Mouse (Mus musculus) embryonic facial prominence, embryonic 11.5 days (tissue): ENCODE data around the gene Cadm2. TPM values are rescaled to one million over a fixed set of nuclear protein-coding genes. Genes with fewer than 3 reads are reported as not detected.

Experiments
- ATAC-seq: fragments of 200-750 bp; cut with Nextera tagmentation; replicated peaks from 2 replicates; pipeline ENCODE4 v1.8.0; 2017; ENCODE audit warnings: low read depth; ENCODE audit not compliant: insufficient number of reproducible peaks, low FRiP score, low TSS enrichment
- DNase-seq: peaks from one replicate; pipeline ENCODE4 v3.0.0-alpha.2; 2015; ENCODE audit warnings: low spot score
- H3K27ac ChIP-seq: fragments of 300-500 bp; sonication (generic); replicated peaks from 2 replicates; pipeline ENCODE4 v1.5.1; 2014; ENCODE audit warnings: mild to moderate bottlenecking, low read depth, low read length, control low read depth
- H3K27me3 ChIP-seq: fragments of 300-500 bp; sonication (generic); 2 replicates; pipeline ENCODE4 v1.6.1; 2014; ENCODE audit warnings: mild to moderate bottlenecking, low read length, moderate library complexity, mixed read lengths; ENCODE audit not compliant: control insufficient read depth, insufficient read depth
- H3K36me3 ChIP-seq: fragments of 300-500 bp; sonication (generic); replicated peaks from 2 replicates; pipeline ENCODE4 v1.6.1; 2014; ENCODE audit warnings: low read depth, mild to moderate bottlenecking, low read length, moderate library complexity, mixed read lengths; ENCODE audit not compliant: control insufficient read depth, insufficient read depth
- H3K4me1 ChIP-seq: fragments of 300-500 bp; sonication (generic); 2 replicates; pipeline ENCODE4 v1.6.1; 2014; ENCODE audit warnings: low read length, mixed read lengths; ENCODE audit not compliant: control insufficient read depth, insufficient read depth
- H3K4me2 ChIP-seq: fragments of 300-500 bp; sonication (generic); 2 replicates; pipeline ENCODE4 v1.6.1; 2014; ENCODE audit warnings: low read depth, mild to moderate bottlenecking, control low read depth, low read length, moderate library complexity
- H3K4me3 ChIP-seq: fragments of 300-500 bp; sonication (generic); 2 replicates; pipeline ENCODE4 v1.5.1; 2014; ENCODE audit warnings: low read depth, low read length, control low read depth
- H3K9ac ChIP-seq: fragments of 300-500 bp; sonication (generic); replicated peaks from 2 replicates; pipeline ENCODE4 v1.6.1; 2014; ENCODE audit warnings: mild to moderate bottlenecking, control low read depth, low read length
- H3K9me3 ChIP-seq: fragments of 300-500 bp; sonication (generic); replicated peaks from 2 replicates; pipeline ENCODE4 v1.6.1; 2016; ENCODE audit warnings: mild to moderate bottlenecking, low read length, inconsistent platforms, mixed read lengths; ENCODE audit not compliant: control insufficient read depth
- WGBS: fragments of 180-500 bp; shearing (Covaris S2); extraction: QIAGEN DNeasy Blood & Tissue Kit; methylation state at CpG from one replicate; pipeline ENCODE4 v1.1.7; 2014; 5-methylcytosine and 5-hydroxymethylcytosine counted together
- polyA plus RNA-seq: library from polyadenylated mRNA; unstranded; fragments of >200 nt; fragmentation: Nextera tagmentation; extraction: Ambion mirVana; gene quantifications from 2 replicates; pipeline ENCODE4 v1.2.1, GENCODE M21; 2014

Cadm2 gene
- polyA plus RNA-seq, 1 experiment from 2014 or later = 0.81 TPM

DNA sequence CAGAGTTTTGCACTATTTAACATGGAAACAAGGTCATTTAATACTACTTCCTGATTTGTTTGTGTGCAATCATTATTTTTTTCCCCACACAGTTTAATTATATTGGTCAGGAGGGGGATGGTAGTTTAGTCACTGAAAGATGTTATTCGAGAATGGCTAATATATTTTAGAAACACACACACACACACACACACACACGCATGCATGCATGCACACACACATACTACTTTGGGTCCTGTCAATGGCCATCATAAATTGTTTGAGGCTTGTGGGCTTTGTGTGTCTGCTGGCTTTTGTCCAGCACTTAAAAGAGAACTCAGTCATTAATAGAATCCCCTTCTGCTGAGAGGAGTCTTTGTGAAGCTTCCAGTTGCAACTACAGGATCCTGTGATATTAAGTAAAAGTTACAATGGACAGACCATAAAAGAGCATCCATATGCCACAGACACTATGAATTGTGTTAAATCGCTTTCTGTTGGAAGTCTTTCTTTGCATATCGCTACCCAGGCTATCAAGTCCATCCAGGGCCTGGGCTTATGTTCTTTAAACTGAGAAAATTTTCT lies 427.8 kb downstream of the Cadm2 start:
- H3K9ac ChIP-seq = no peak overlapping the region
- H3K4me2 ChIP-seq = no peak overlapping the region
- no peak overlapping the region for H3K4me3 ChIP-seq
- no peaks in the 10 kb centered on the region for H3K9me3 ChIP-seq
- H3K27me3 ChIP-seq = no peaks in the 10 kb centered on the region
- no peaks in the 10 kb centered on the region for H3K4me1 ChIP-seq
- DNase-seq = no peak
- ATAC-seq = no peak
- no peaks in the 10 kb centered on the region for H3K36me3 ChIP-seq
- WGBS = 84% methylated on average over 4 of the region's 4 CpGs
- no peak overlapping the region for H3K27ac ChIP-seq

DNA sequence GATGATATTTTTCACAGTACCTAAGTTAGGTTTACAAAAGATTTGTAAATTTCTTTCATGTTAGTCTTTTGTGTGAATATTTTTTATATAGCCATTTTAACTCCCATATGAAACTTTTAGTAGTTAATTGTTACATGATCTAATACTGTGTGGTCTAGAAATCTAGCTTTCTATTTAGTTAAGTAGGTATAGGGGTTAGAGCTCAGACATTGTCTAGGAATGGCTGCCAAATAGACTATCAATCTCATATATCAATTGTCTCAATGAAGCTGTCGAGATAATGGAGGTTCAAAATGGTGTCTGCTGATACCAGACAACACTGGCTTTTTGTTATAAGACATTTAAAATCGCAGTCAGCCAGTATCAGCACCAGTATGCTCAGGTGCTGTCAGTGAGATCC lies 428.3 kb downstream of the Cadm2 start:
- DNase-seq (no peak), ATAC-seq (no peak)
- H3K4me2 ChIP-seq = no peak overlapping the region
- 76% methylated on average over 2 of the region's 2 CpGs for WGBS
- no peaks in the 10 kb centered on the region for H3K27me3 ChIP-seq
- H3K4me1 ChIP-seq = no peaks in the 10 kb centered on the region
- no peak overlapping the region for H3K9ac ChIP-seq
- no peaks in the 10 kb centered on the region for H3K36me3 ChIP-seq
- H3K27ac ChIP-seq = no peak overlapping the region
- no peaks in the 10 kb centered on the region for H3K9me3 ChIP-seq
- no peak overlapping the region for H3K4me3 ChIP-seq

DNA sequence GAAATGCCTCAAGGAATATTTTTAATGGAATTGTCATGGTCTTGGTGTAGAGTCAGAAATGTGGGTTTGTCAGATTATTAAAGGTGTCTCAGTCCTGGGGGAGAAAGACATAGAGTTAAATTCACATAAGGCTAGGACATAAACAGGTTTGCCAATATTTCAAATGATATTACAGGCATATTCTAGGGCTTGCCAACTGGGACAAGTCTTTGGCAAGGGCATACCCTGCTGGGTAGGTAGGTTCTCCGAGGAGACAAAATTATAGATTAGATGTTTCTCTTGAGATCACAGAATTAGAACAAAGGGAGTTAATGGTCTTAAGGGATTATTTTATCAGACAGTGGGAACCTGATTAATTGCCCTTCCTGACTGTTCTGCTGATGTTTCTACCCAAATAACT lies 434.4 kb downstream of the Cadm2 start:
- Histone ChIP-seq H3K36me3 (no peaks in the 10 kb centered on the region), H3K27me3 (no peaks in the 10 kb centered on the region), H3K27ac (no peak overlapping the region), H3K9ac (no peak overlapping the region), H3K4me1 (no peaks in the 10 kb centered on the region), H3K4me2 (no peak overlapping the region), H3K9me3 (no peaks in the 10 kb centered on the region), H3K4me3 (no peak overlapping the region)
- no peak for DNase-seq
- no peak for ATAC-seq
- WGBS = 77% methylated on average over 1 of the region's 1 CpGs

DNA sequence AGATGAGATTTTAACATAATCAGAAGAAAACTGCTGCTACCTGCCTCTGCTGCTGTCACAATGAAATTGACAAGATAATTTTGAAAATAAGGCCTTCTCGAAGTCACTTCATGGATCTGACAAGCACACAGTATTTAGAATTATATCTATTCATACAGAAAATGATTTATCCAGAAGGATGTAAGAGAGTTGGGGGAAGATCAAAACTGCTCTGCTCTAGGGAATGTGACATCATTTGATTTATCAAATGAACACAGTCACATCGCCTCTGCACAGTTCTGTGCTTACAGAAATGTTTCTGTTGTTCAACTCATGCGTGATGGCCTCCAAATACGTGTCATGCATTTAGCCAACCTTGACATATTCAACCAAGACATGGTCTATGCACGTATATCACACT lies 437.8 kb downstream of the Cadm2 start:
- Histone ChIP-seq H3K4me2 (no peak overlapping the region), H3K27ac (no peak overlapping the region), H3K4me1 (no peaks in the 10 kb centered on the region), H3K9me3 (no peaks in the 10 kb centered on the region), H3K36me3 (no peaks in the 10 kb centered on the region), H3K9ac (no peak overlapping the region), H3K27me3 (no peaks in the 10 kb centered on the region), H3K4me3 (no peak overlapping the region)
- ATAC-seq (no peak), DNase-seq (no peak)
- 83% methylated on average over 5 of the region's 5 CpGs for WGBS

DNA sequence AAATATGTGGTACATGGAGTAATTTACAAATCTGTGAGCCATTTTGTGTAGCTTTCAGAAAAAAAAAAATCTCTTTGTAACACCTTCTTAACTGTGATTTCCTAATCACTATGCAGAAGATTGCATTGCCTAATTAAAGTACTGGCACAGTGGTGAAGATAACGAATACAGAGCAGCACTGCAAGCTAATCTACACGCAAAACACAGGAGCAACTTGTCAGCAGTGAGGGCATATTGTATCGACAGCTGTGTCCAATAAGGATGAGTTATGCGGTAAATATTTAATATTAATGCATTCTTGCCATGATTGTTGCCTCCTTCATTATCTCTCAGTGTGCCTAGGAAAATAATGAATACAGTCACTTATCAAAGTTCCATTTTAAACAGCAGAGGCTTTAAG lies 445.3 kb downstream of the Cadm2 start:
- 77% methylated on average over 4 of the region's 4 CpGs for WGBS
- Histone ChIP-seq H3K9ac (no peak overlapping the region), H3K36me3 (no peaks in the 10 kb centered on the region), H3K4me3 (no peak overlapping the region), H3K27me3 (no peaks in the 10 kb centered on the region), H3K27ac (no peak overlapping the region), H3K9me3 (no peaks in the 10 kb centered on the region), H3K4me1 (no peaks in the 10 kb centered on the region), H3K4me2 (no peak overlapping the region)
- no peak for ATAC-seq
- DNase-seq = no peak

DNA sequence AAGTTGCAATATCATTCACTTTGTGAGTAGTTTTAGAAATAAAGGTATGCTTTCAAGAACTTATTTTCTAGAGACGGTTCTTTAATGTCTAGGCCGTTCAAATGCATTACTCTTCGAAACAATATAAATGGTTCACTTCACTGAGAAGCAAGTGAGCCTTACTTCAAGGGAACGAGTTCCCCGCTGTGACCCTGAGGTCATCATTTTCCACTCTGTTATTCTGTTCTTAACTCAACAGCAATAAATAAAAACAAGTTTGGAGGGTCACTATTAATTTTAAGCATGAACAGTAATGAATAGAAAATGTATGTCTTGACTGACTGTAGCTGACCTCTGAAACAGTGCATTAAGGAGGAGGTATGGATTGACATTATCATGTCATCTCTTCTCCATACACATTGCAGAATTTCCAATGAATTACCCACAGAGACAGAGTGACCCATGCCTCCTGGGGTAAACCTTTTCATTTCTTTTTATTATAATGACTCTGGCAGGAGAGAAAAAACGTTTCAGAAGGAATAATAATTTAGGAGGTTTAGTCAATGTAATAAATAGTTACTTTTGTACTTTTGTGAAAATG lies 458.4 kb downstream of the Cadm2 start:
- DNase-seq = no peak
- no peak overlapping the region for H3K27ac ChIP-seq
- H3K4me2 ChIP-seq = no peak overlapping the region
- no peaks in the 10 kb centered on the region for H3K27me3 ChIP-seq
- H3K36me3 ChIP-seq = no peaks in the 10 kb centered on the region
- no peak overlapping the region for H3K4me3 ChIP-seq
- H3K9me3 ChIP-seq = no peaks in the 10 kb centered on the region
- no peaks in the 10 kb centered on the region for H3K4me1 ChIP-seq
- WGBS = 57% methylated on average over 6 of the region's 6 CpGs
- H3K9ac ChIP-seq = no peak overlapping the region
- ATAC-seq = no peak

DNA sequence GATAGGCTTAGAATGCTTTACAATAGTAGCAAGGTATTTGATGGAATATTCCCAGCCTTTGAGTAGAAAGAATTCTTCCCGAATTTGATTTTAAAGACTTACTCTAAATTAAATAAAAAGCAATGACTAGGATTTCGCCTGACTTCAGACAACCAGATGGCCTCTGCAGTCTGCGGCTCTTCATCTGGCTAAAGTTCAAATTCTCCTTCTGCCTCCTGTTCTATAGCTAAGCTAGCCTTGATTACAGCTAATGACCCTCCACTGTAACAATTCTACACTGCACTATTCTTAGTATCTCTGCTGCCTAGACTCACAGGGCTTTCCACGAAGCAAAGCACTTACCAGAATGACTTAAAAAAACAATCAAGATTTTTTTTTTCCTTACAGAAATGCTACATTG lies 495.9 kb downstream of the Cadm2 start:
- H3K4me2 ChIP-seq = no peak overlapping the region
- ATAC-seq (no peak), DNase-seq (no peak)
- H3K4me3 ChIP-seq = no peak overlapping the region
- 64% methylated on average over 4 of the region's 4 CpGs for whole genome bisulfite sequencing
- H3K27ac ChIP-seq = no peak overlapping the region
- no peaks in the 10 kb centered on the region for H3K36me3 ChIP-seq
- H3K9me3 ChIP-seq = no peaks in the 10 kb centered on the region
- H3K27me3 ChIP-seq = no peaks in the 10 kb centered on the region
- H3K4me1 ChIP-seq = no peaks in the 10 kb centered on the region
- H3K9ac ChIP-seq = no peak overlapping the region

DNA sequence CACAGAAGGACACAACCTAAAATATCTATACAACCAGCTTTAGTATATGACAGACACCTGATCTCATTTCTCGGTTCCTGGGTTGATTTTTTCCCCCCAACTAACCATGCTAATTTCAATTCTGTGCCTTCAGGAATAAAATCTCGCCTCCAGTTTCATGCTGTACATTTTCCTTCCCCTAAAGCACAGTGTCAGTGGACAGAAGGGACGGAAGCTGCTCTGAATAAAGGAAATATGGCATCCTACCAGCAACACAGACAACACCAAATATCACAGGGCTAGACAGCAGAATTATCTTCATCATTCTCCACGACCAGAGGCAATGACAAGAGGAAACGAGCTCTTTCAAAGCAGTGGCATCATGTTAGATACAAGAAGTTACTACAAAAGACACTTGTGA lies 498.2 kb downstream of the Cadm2 start:
- no peaks in the 10 kb centered on the region for H3K9me3 ChIP-seq
- no peak overlapping the region for H3K4me2 ChIP-seq
- H3K27me3 ChIP-seq = no peaks in the 10 kb centered on the region
- no peak overlapping the region for H3K27ac ChIP-seq
- ATAC-seq = no peak
- H3K9ac ChIP-seq = no peak overlapping the region
- H3K4me3 ChIP-seq = no peak overlapping the region
- 65% methylated on average over 5 of the region's 5 CpGs for WGBS
- no peak for DNase-seq
- H3K4me1 ChIP-seq = no peaks in the 10 kb centered on the region
- no peaks in the 10 kb centered on the region for H3K36me3 ChIP-seq
